Mouse (Mus musculus) bone marrow macrophage, adult 2 months (primary cell): ENCODE measurements around the gene Nynrin.

Experiments used
- CTCF ChIP-seq: IDR thresholded peaks from 2 replicates; pipeline ENCODE4 v1.5.1; 2012; ENCODE audit warnings: low read depth, mild to moderate bottlenecking, low read length, moderate library complexity
- POLR2A ChIP-seq: IDR thresholded peaks from 2 replicates; pipeline ENCODE4 v1.6.1; 2012; ENCODE audit warnings: mild to moderate bottlenecking, low read depth, low read length, borderline replicate concordance

DNA sequence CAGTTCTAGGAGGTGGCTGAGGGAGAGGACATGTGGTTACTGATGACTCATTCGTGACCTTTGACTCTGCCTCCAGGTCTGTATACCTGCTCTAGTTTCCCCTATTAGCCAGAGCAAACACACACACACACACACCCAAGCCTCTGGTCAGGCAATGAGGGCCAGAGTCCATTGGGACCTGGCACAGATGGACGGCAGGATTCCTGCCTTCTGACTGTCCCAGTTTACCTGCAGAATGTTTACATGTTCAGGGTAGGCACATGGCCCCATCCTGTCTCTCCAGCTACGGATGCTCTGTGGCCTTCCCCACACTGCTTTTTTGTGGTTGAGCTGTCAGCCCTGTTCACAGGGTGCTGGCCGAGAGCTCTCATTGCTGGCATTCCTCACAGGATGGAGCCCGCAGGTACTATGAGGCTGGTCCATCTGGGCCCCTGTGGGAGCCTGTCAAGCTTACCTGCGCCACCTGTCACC, 28.4 kb downstream of the Nynrin start:
- TF ChIP-seq CTCF (no peak), POLR2A (no peak)
